In the genomic region with DNA sequence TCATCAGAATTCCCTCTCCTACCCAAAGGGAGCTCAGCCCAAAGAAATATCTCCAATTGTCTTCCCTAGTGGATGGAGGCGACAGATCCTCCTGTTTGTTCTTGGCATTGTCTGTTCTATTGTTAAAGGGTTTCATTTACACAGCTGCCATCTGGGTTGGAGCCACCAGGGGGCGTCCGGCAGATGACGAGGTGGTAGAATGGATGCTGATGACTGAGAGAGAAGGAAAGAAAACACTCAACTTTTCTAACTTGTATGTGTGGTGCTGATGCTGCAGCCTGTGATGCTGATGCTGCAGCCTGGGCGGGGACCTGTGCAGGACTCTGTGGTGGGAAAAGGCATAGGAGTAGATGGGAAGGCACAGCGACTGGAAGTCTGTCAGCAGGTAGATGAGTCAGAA, we compare ENCODE assay signal across 9 mouse cellular contexts. TPM values are rescaled to one million over a fixed set of nuclear protein-coding genes. Genes with fewer than 3 reads are reported as not detected.
A peak's percentile ranks its signal among the peaks of the same experiment; 100 is the strongest.
DNase-seq lines count a peak whose midpoint lies in the region; ATAC-seq lines count a peak whose summit lies in the region.
"Had no signal": no experiment of that assay in that cellular context is flagged by ENCODE, and none has a peak within 500 bp of the region (broad histone marks: within the 10 kb centered on the region; RNA-seq: fewer than 3 reads in every experiment).

No protein-coding gene starts in this region.

- DNase-seq in kidney, adult 18-20 months, result peak; percentile 76
- DNase-seq in ZHBTc4 (ENCODE audit: low read depth, low spot score), result peak; percentile 85
- peak; percentile 63 to 76 for DNase-seq in cerebellum, postnatal 14 days
- DNase-seq in gastrocnemius, adult 8-10 months (ENCODE audit: low spot score in 2 of 2), result peak; percentile 15 to 24
- peak; percentile 83 for DNase-seq in layer of hippocampus, adult 11-12 months (ENCODE audit: low spot score)
- peak; percentile 75 for DNase-seq in lung, postnatal 10 days
- peak; percentile 22 to 35 for DNase-seq in spleen, postnatal 36 days (ENCODE audit: low spot score in 2 of 2)

- H3K4me3 ChIP-seq in kidney, embryonic 15.5 days (replicated peaks), result no peak overlapping the region

- H3K36me3 ChIP-seq in kidney, embryonic 15.5 days, result no peaks in the 10 kb centered on the region

- H3K27me3 ChIP-seq in kidney, embryonic 15.5 days, result no peaks in the 10 kb centered on the region

- no peak overlapping the region for H3K4me2 ChIP-seq in kidney, embryonic 15.5 days

- no peaks in the 10 kb centered on the region for H3K9me3 ChIP-seq in kidney, embryonic 15.5 days (replicated peaks)

- ATAC-seq in kidney, embryonic 15.5 days (replicated peaks; ENCODE audit: low FRiP score), result no peak

- H3K27ac ChIP-seq in kidney, embryonic 15.5 days, result no peak overlapping the region

- no peaks in the 10 kb centered on the region for H3K4me1 ChIP-seq in kidney, embryonic 15.5 days

- H3K9ac ChIP-seq in kidney, embryonic 15.5 days, result no peak overlapping the region

- 30% methylated on average over 6 of the region's 6 CpGs for WGBS in kidney, embryonic 15.5 days

RNA-seq across cellular contexts. Expression of a gene that starts 14.8 kb away (rescaled TPM):
- 0.26 TPM in 1 of 2 replicates, not detected in the other for polyA plus RNA-seq in kidney, embryonic 15.5 days (2015; fragmentation: Nextera tagmentation; extraction: Ambion mirVana)
- total RNA-seq in gastrocnemius, adult 8-10 months (2022), result not detected
- polyA plus RNA-seq: liver, embryonic 16.5 days had no signal

RNA-seq across cellular contexts. Expression of a gene that starts 42.7 kb away (rescaled TPM):
- polyA plus RNA-seq in kidney, embryonic 15.5 days (2015; fragmentation: Nextera tagmentation; extraction: Ambion mirVana), result 0.48 and 0.62 TPM in 2 replicates
- total RNA-seq in gastrocnemius, adult 8-10 months (2022), result 10 to 100 TPM in 2 of 4 experiments, 1 to 10 TPM in 2; 6.8 to 11.4 (median 9.4) TPM

Comparison
In these comparisons a context has a peak if more than half of its experiments do, and no peak if none do; other contexts are left out.
1. DNase-seq: peak in every context shown above with its lines; median percentile 85 in ZHBTc4; 83 in layer of hippocampus, adult 11-12 months; 76 in kidney, adult 18-20 months; 75 in lung, postnatal 10 days; 70 in cerebellum, postnatal 14 days; 28 in spleen, postnatal 36 days; 20 in gastrocnemius, adult 8-10 months.